7 mouse cellular contexts compared by ENCODE assay signal in the genomic region with DNA sequence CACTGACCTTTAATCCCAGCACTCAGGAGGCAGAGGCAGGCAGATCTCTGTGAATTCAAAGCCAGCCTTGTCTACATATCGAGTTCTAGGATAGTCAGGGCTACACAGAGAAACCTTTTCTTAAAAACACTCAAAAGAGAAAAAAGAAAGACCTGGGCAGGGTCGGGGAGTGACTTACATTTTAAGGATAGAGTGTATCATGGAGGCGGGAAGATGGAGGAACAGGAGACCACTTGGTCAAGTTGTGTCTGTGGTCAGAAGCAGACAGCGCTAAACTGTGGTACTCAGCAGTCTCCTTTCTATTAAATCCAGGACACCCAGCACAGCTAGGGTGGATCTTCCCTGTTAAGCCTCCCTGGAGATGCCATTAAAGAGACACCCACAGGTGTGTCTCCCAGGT. TPM values are rescaled to one million over a fixed set of nuclear protein-coding genes. Genes with fewer than 3 reads are reported as not detected.
DNase-seq lines count a peak whose midpoint lies in the region; ATAC-seq and TF ChIP-seq lines count a peak whose summit lies in the region.

A gene (minus strand): TSS at position 333 of the 400 bp plus-strand sequence.

- TF ChIP-seq CTCF in forebrain, postnatal 0 days (IDR thresholded peaks at IDR 0.05; ENCODE audit: low read depth) = no peak
- no peak for TF ChIP-seq CTCF in intestine, postnatal 0 days (IDR thresholded peaks at IDR 0.05; ENCODE audit: low read depth)

- no peak for DNase-seq in left cerebral cortex, adult 18-20 months (ENCODE audit: low spot score in 2 of 2)
- DNase-seq in left cerebral cortex, adult 11 months (ENCODE audit: low spot score) = no peak
- DNase-seq in forebrain, postnatal 0 days = no peak
- no peak for DNase-seq in midbrain, embryonic 14.5 days
- DNase-seq in right cerebral cortex, postnatal 36 days (ENCODE audit: low spot score in 2 of 2) = no peak
- DNase-seq in thymus, adult 18-20 months = no peak

- H3K4me1 ChIP-seq in forebrain, postnatal 0 days (ENCODE audit: insufficient read depth) = peaks cover 12% of the 10 kb centered on the region; the same call in 1 of the 2 replicates
- no peaks in the 10 kb centered on the region; the same call in 1 of the 2 replicates for H3K4me1 ChIP-seq in intestine, postnatal 0 days (replicated peaks; ENCODE audit: control insufficient read depth, insufficient read depth, low read length)
- peaks cover 11% of the 10 kb centered on the region for H3K4me1 ChIP-seq in midbrain, embryonic 14.5 days (ENCODE audit: control insufficient read depth, insufficient read depth, low read length)

- H3K4me3 ChIP-seq in forebrain, postnatal 0 days (ENCODE audit: low read depth, low read length) = no peak within 1 kb of the TSS
- no peak within 1 kb of the TSS for H3K4me3 ChIP-seq in intestine, postnatal 0 days (ENCODE audit: low read depth, low read length)
- H3K4me3 ChIP-seq in midbrain, embryonic 14.5 days (replicated peaks; ENCODE audit: low read depth, low read length) = peak within 1 kb of the TSS; percentile 71; the same call in 1 of the 2 replicates

- H3K4me2 ChIP-seq in forebrain, postnatal 0 days (ENCODE audit: low read depth) = peak within 1 kb of the TSS; percentile 50
- peak within 1 kb of the TSS; percentile 88; the same call in 1 of the 2 replicates for H3K4me2 ChIP-seq in intestine, postnatal 0 days (replicated peaks; ENCODE audit: low read depth)
- H3K4me2 ChIP-seq in midbrain, embryonic 14.5 days (ENCODE audit: low read length) = peak within 1 kb of the TSS; percentile 63

- no peaks in the 10 kb centered on the region for H3K36me3 ChIP-seq in forebrain, postnatal 0 days (ENCODE audit: insufficient read depth)
- H3K36me3 ChIP-seq in intestine, postnatal 0 days (ENCODE audit: control insufficient read depth, insufficient read depth) = no peaks in the 10 kb centered on the region
- H3K36me3 ChIP-seq in midbrain, embryonic 14.5 days (ENCODE audit: control insufficient read depth, insufficient read depth, low read length) = no peaks in the 10 kb centered on the region

- H3K9ac ChIP-seq in forebrain, postnatal 0 days = peak within 1 kb of the TSS; percentile 32; the same call in 1 of the 2 replicates
- H3K9ac ChIP-seq in intestine, postnatal 0 days (ENCODE audit: low read depth, low read length) = no peak within 1 kb of the TSS
- peak within 1 kb of the TSS; percentile 7; the same call in 1 of the 2 replicates for H3K9ac ChIP-seq in midbrain, embryonic 14.5 days (replicated peaks; ENCODE audit: low read length)

- WGBS in forebrain, postnatal 0 days = 94% methylated on average over 4 of the region's 4 CpGs
- 96% methylated on average over 4 of the region's 4 CpGs for WGBS in intestine, postnatal 0 days
- 96% methylated on average over 4 of the region's 4 CpGs for WGBS in midbrain, embryonic 14.5 days

- H3K27ac ChIP-seq in forebrain, postnatal 0 days (ENCODE audit: low read depth, low read length) = no peak within 1 kb of the TSS
- no peak within 1 kb of the TSS for H3K27ac ChIP-seq in intestine, postnatal 0 days (ENCODE audit: low read depth, low read length)
- H3K27ac ChIP-seq in midbrain, embryonic 14.5 days (replicated peaks; ENCODE audit: low read depth, low read length) = no peak within 1 kb of the TSS

- no peak for ATAC-seq in forebrain, postnatal 0 days
- no peak for ATAC-seq in intestine, postnatal 0 days
- no peak for ATAC-seq in midbrain, embryonic 14.5 days (ENCODE audit: low FRiP score, low TSS enrichment)

- H3K27me3 ChIP-seq in forebrain, postnatal 0 days (ENCODE audit: insufficient read depth, low read length) = no peaks in the 10 kb centered on the region
- no peaks in the 10 kb centered on the region for H3K27me3 ChIP-seq in intestine, postnatal 0 days (replicated peaks; ENCODE audit: control insufficient read depth, insufficient read depth, low read length)
- no peaks in the 10 kb centered on the region for H3K27me3 ChIP-seq in midbrain, embryonic 14.5 days (ENCODE audit: control insufficient read depth, insufficient read depth, low read length)

- no peaks in the 10 kb centered on the region for H3K9me3 ChIP-seq in forebrain, postnatal 0 days (ENCODE audit: low read length)
- no peaks in the 10 kb centered on the region for H3K9me3 ChIP-seq in intestine, postnatal 0 days (ENCODE audit: control insufficient read depth)
- H3K9me3 ChIP-seq in midbrain, embryonic 14.5 days (ENCODE audit: control insufficient read depth, low read length) = no peaks in the 10 kb centered on the region

RNA-seq across cellular contexts. Expression of the gene that starts here (rescaled TPM):
- total RNA-seq in left cerebral cortex, adult 18-20 months (2021) = 10 to 100 TPM; 22.8 to 27.7 TPM
- total RNA-seq in forebrain, postnatal 0 days (2014; rRNA removed) = 28.8 and 29.5 TPM in 2 replicates
- 6.3 and 8.7 TPM in 2 replicates for polyA plus RNA-seq in forebrain, postnatal 0 days (2015; fragmentation: Nextera tagmentation; extraction: Ambion mirVana)
- 1.2 TPM in 2 replicates for polyA plus RNA-seq in intestine, postnatal 0 days (2015; fragmentation: Nextera tagmentation; extraction: Ambion mirVana)
- polyA plus RNA-seq in midbrain, embryonic 14.5 days (2014; fragmentation: Nextera tagmentation; extraction: Ambion mirVana) = 7.0 and 7.9 TPM in 2 replicates
